Mouse (Mus musculus): ENCODE measurements around the gene Stx8. TPM values are rescaled to one million over a fixed set of nuclear protein-coding genes. Genes with fewer than 3 reads are reported as not detected.

Stx8 gene
- polyA plus RNA-seq, 1 experiment = 43.9 TPM

GRCm38 (mm10) chr11:68145586-68146455, 179.8 kb downstream of the Stx8 start:
- TF ChIP-seq CTCF (IDR thresholded peaks at IDR 0.05; ENCODE audit: borderline replicate concordance, insufficient read depth, low read length) = no peak
- TF ChIP-seq POLR2A (IDR thresholded peaks at IDR 0.05; ENCODE audit: low read depth, low read length) = no peak
- no peak overlapping the region for H3K27ac ChIP-seq (ENCODE audit: insufficient read depth, low read length)
- H3K4me1 ChIP-seq (ENCODE audit: control insufficient read depth, insufficient read depth, low read length) = no peaks in the 10 kb centered on the region
- no peak overlapping the region for H3K4me3 ChIP-seq (ENCODE audit: insufficient read depth, low read length)

- Histone ChIP-seq H3K27ac (ENCODE audit: insufficient read depth, low read length) (no peak overlapping the region), H3K4me1 (ENCODE audit: control insufficient read depth, insufficient read depth, low read length) (no peaks in the 10 kb centered on the region), H3K4me3 (ENCODE audit: insufficient read depth, low read length) (no peak overlapping the region)
- TF ChIP-seq POLR2A (IDR thresholded peaks at IDR 0.05; ENCODE audit: low read depth, low read length) (no peak), CTCF (IDR thresholded peaks at IDR 0.05; ENCODE audit: borderline replicate concordance, insufficient read depth, low read length) (no peak)
Measured at GRCm38 (mm10) chr11:68146456-68146851, 180.5 kb downstream of the Stx8 start.

GRCm38 (mm10) chr11:68150938-68151337, 184.9 kb downstream of the Stx8 start:
- Histone ChIP-seq H3K27ac (ENCODE audit: insufficient read depth, low read length) (no peak overlapping the region), H3K4me1 (ENCODE audit: control insufficient read depth, insufficient read depth, low read length) (0 out of 2 replicates have a peak, but pooled peaks cover 4% of the 10 kb centered on the region), H3K4me3 (ENCODE audit: insufficient read depth, low read length) (no peak overlapping the region)
- TF ChIP-seq CTCF (IDR thresholded peaks at IDR 0.05; ENCODE audit: borderline replicate concordance, insufficient read depth, low read length) (no peak), POLR2A (IDR thresholded peaks at IDR 0.05; ENCODE audit: low read depth, low read length) (no peak)

- TF ChIP-seq POLR2A (IDR thresholded peaks at IDR 0.05; ENCODE audit: low read depth, low read length) = no peak
- TF ChIP-seq CTCF (IDR thresholded peaks at IDR 0.05; ENCODE audit: borderline replicate concordance, insufficient read depth, low read length) = no peak
- H3K27ac ChIP-seq (ENCODE audit: insufficient read depth, low read length) = no peak overlapping the region
- 0 out of 2 replicates have a peak, but pooled peaks cover 4% of the 10 kb centered on the region for H3K4me1 ChIP-seq (ENCODE audit: control insufficient read depth, insufficient read depth, low read length)
Measured at GRCm38 (mm10) chr11:68155821-68156220, 189.8 kb downstream of the Stx8 start.

GRCm38 (mm10) chr11:68158166-68158565, 192.2 kb downstream of the Stx8 start:
- TF ChIP-seq POLR2A (IDR thresholded peaks at IDR 0.05; ENCODE audit: low read depth, low read length) (no peak), CTCF (IDR thresholded peaks at IDR 0.05; ENCODE audit: borderline replicate concordance, insufficient read depth, low read length) (no peak)
- no peak overlapping the region for H3K4me3 ChIP-seq (ENCODE audit: insufficient read depth, low read length)
- no peak overlapping the region for H3K27ac ChIP-seq (ENCODE audit: insufficient read depth, low read length)
- H3K4me1 ChIP-seq (ENCODE audit: control insufficient read depth, insufficient read depth, low read length) = 0 out of 2 replicates have a peak, but pooled peaks cover 4% of the 10 kb centered on the region

More at GRCm38 (mm10) chr11:68155821-68156220, 189.8 kb downstream of the Stx8 start:
- H3K4me3 ChIP-seq (ENCODE audit: insufficient read depth, low read length) = no peak overlapping the region

- Histone ChIP-seq H3K27ac (ENCODE audit: insufficient read depth, low read length) (no peak overlapping the region), H3K4me1 (ENCODE audit: control insufficient read depth, insufficient read depth, low read length) (0 out of 2 replicates have a peak, but pooled peaks cover 4% of the 10 kb centered on the region), H3K4me3 (ENCODE audit: insufficient read depth, low read length) (no peak overlapping the region)
- TF ChIP-seq CTCF (IDR thresholded peaks at IDR 0.05; ENCODE audit: borderline replicate concordance, insufficient read depth, low read length) (no peak), POLR2A (IDR thresholded peaks at IDR 0.05; ENCODE audit: low read depth, low read length) (no peak)
Measured at GRCm38 (mm10) chr11:68159867-68160266, 193.9 kb downstream of the Stx8 start.

- Histone ChIP-seq H3K4me1 (ENCODE audit: control insufficient read depth, insufficient read depth, low read length) (no peaks in the 10 kb centered on the region; the same call in 1 of the 2 replicates), H3K4me3 (ENCODE audit: insufficient read depth, low read length) (no peak overlapping the region), H3K27ac (ENCODE audit: insufficient read depth, low read length) (no peak overlapping the region)
- TF ChIP-seq POLR2A (IDR thresholded peaks at IDR 0.05; ENCODE audit: low read depth, low read length) (no peak), CTCF (IDR thresholded peaks at IDR 0.05; ENCODE audit: borderline replicate concordance, insufficient read depth, low read length) (no peak)
Measured at GRCm38 (mm10) chr11:68164408-68164807, 198.4 kb downstream of the Stx8 start.

GRCm38 (mm10) chr11:68168427-68168826, 202.4 kb downstream of the Stx8 start:
- Histone ChIP-seq H3K27ac (ENCODE audit: insufficient read depth, low read length) (no peak overlapping the region), H3K4me1 (ENCODE audit: control insufficient read depth, insufficient read depth, low read length) (no peaks in the 10 kb centered on the region; the same call in 1 of the 2 replicates)
- no peak for TF ChIP-seq POLR2A (IDR thresholded peaks at IDR 0.05; ENCODE audit: low read depth, low read length)
- TF ChIP-seq CTCF (IDR thresholded peaks at IDR 0.05; ENCODE audit: borderline replicate concordance, insufficient read depth, low read length) = no peak

GRCm38 (mm10) chr11:68171973-68172647, 206.1 kb downstream of the Stx8 start:
- H3K4me1 ChIP-seq (ENCODE audit: control insufficient read depth, insufficient read depth, low read length) = peaks cover 3% of the 10 kb centered on the region
- no peak overlapping the region for H3K27ac ChIP-seq (ENCODE audit: insufficient read depth, low read length)
- no peak for TF ChIP-seq CTCF (IDR thresholded peaks at IDR 0.05; ENCODE audit: borderline replicate concordance, insufficient read depth, low read length)
- TF ChIP-seq POLR2A (IDR thresholded peaks at IDR 0.05; ENCODE audit: low read depth, low read length) = no peak
- no peak overlapping the region for H3K4me3 ChIP-seq (ENCODE audit: insufficient read depth, low read length)

More at GRCm38 (mm10) chr11:68168427-68168826, 202.4 kb downstream of the Stx8 start:
- no peak overlapping the region for H3K4me3 ChIP-seq (ENCODE audit: insufficient read depth, low read length)
